Mouse (Mus musculus): Measurements from ENCODE around the gene Wnt11.

Wnt11 gene

DNA sequence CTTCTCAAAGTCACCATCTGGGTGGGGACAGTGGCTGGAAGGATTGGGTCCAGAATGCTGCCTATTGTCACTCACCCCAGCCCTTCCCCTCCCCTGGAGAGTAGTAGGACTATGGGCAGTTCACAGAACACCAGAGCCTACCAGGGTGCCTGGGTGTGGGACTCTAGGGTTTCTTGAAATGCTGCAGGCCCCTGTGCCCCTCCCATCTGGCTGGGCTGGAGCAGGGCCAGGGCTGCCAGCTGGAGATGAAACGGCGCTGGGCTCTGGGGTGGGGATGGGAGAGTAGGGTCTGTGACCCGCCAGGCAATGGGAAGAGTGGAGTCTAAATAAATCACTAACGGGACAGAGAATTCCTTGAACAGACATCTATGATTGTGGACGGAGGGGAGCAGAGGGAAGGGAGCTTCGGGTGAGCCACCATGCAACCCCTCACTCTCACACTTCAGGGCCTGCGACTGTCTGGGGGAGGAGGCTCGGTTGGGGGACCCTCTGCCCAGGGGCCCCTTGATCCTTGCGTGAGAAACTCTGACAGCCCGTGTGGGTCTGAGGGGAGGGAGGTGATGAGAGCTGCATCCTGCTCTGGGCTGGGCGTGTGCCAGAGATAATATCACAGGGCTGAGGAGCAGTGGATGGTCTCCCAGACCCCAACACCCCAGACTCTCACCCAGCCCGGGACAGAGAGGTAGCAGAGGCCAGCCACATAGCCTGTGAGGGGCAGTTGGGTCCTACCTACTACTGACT is 32.3 kb downstream of the Wnt11 start:
- DNase-seq (ENCODE audit: low spot score in 2 of 2): no peak

DNA sequence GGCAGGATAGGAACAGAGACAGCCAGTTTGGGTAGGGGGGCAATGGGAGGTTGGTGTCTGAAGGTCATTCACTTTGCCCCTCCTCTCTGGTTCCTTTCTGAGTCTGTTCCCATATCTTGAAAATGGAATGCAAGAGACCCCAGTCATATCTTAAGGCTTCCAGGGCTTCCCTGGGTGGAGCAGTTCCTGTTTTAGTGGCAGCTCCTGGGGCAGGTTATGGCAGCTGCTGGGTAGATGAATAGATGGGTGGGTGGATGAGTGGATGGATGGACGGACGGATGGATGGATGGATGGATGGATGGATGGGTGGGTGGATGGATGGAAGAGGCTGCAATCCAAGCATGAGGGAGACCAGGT is 32.9 kb downstream of the Wnt11 start:
- no peak for DNase-seq (ENCODE audit: low spot score in 2 of 2)

DNA sequence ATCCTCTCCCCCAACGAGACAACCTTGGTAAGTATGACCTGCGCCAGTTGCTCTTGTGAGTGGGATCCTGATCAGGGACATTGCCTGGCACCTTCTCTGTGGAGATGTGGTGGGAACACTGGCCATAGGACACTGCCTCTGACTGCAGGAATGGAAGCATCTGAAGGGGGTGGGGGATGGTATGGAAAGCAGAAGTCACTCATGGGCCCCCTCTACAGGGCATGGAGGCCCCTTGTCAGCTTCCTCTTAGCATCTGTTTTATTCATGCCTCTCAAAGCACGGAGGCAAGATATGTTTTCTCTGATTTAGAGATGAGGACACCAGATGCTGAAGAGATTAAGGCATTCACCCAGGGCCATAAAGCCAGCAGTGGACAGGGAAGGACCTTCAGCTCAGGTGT is 34.2 kb downstream of the Wnt11 start:
- no peak for DNase-seq (ENCODE audit: low spot score in 2 of 2)

DNA sequence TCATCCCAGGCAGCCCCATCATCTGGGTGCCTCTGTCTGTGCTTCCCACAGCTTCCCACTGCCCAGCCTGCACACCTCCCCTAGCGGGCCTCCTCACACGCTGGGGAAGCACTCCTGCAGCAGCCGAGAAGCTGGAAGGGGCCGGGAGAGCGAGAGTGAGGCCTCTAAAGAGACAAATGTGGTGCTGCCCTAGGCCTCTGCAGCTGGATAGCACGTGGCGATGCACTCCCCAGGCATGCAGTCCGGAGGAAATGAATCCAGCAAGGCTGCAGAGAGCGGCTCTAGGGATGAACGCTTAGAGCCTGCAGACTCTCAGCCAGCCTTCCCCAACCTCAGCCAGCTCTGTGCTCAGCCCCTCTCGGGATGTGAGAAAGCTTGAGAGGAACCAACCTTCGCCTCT is 35.9 kb downstream of the Wnt11 start:
- DNase-seq (ENCODE audit: low spot score in 2 of 2): no peak

DNA sequence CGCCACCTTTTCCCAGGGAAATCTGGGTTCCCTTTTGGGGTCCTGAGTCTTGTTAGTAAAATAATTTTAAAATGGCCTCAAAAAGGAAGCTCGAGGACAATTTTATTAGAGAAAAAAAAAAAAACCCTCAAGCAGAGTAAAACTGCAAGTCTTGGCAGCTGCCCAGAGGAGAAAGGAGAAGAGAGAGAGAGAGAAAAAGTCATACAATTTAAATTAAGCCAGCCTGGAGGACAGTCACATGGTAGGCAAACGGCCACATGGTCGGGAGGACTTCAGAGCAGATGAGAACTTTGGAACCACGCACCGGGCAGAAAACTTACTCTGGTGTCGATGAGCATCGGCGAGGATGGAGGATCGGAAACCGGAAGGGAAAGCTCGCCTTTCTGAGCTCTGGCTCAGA is 37.0 kb downstream of the Wnt11 start:
- DNase-seq (ENCODE audit: low spot score in 2 of 2): no peak

DNA sequence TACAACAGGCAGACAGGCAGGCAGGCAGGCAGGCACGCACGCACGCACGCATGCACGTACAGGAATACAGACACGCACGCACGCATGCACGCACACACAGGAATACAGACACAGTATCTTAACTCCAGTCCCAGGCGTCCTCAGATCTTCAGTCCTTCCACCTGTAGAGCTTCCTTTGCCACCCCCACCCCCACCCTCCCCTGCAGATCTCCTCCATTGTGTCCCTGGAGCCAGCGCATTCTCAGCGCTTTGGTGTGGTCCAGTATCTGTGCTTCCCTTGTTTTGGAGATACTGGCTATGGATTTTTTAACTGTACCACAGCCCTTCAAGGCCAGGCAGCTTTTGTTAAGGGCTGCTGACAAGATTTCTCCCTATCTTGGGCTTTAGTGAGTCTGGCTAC is 38.4 kb downstream of the Wnt11 start:
- DNase-seq (ENCODE audit: low spot score in 2 of 2): no peak

DNA sequence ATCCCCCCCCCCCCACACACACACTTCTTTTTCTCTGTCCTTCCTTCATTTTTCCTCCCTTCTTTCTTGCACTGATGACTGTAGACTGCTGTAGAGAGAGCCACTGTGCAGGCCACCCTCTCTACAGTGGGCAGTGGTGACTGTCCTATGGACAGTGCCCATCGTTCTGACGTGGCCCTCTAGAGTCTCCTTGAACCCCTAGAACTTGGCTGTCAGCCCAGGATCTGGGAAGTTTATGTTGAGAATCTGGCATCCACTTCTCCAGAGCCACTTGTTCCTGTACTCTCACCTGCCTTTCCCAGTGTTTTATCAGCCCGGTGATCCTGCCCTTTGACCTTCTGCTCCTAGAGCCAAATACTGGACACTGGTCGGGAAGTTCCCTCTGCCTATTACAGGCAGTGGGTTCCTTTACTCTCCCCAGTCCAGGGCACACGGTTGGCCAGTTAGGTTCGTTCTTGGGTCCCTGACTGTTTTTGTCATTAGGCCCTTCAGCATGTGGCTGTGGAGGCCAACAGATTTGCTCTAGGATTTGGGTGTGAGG is 39.6 kb downstream of the Wnt11 start:
- DNase-seq (ENCODE audit: low spot score in 2 of 2): no peak

DNA sequence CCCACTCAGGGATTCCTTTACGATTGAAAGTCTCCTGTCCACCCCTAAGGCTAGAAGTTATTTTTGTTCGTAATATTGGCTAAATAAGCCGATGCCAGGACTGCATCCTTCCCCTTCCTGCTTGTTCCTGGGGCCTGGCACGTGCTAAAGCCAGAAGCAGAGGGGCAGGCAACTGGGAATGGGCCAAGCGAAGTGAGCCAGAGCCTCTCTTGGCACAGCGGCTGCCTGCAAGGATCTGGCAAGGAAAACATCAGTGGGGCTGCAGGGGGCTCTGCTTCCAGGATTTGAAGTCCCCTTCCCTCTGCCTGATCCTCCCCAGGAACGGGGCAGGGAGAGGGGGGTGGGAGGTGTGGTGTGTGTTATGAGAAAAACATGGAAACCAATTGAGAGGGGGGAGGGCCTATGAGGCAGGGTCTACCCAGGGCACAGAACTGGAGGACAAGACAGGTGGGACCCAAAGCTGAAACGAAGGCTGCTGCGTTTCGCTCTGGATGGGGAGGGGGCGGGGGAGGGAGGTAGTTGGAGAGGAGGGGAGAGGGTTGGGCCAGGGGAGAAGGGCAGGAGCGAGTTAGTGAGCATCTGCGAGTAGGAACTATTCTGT is 40.6 kb downstream of the Wnt11 start:
- no peak for DNase-seq (ENCODE audit: low spot score in 2 of 2)

DNA sequence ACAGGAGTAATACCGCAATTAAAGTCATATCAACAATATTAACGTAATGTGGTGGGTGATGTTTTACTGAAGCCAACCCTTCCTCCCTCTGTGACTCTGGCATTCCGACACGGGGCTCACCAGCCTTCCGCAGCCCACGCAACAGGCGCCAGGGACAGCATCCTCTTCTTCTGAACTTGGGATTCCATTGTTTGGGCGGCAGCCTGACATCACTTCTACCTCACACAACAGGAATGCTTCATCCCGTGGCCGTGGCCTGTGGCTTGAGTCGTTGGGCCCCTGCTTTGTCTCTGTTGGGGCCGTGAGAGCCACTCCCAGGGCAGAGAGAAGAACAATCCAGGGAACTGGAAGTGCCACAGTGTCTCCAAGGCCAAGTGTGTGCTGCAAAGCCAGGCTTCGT is 41.2 kb downstream of the Wnt11 start:
- DNase-seq (ENCODE audit: low spot score in 2 of 2): no peak

DNA sequence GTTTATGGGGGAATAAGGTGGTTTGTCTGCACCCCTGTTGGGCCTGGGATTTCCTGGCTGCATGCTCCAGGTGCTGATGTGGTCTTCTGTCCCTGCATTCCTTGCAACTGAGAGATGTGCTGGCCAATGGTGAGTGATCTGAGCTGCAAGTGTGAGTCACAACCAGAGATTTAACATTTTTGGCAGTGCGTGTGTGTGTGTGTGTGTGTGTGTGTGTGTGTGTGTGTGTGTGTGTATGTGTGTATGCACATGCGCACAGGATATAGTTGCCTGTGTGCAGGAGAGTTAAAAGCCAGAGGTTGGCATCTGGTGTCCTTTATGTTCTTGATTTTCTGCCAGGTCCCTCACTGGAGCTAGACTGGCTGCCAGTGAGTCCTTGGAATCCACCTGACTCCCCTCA is 44.3 kb downstream of the Wnt11 start:
- DNase-seq (ENCODE audit: low spot score in 2 of 2): no peak

DNA sequence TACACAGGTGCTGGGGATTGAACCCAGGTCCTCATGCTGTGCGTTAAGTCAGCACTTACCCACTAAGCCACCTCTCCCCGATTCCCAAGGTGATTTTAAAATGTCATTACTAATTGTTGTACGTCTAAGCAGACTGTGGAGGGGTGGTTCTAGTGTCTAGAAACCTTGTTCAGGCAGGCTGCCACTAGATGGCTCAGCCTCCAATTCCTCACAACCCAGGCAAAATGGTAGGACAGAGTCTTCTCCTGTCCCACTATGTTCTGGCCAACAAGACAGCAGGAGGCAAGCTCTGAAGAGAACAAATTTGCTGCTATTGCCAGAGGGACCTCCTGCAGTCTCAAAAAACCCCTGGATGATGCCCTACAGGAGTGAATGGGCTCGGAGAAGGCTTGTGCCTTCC is 47.0 kb downstream of the Wnt11 start:
- DNase-seq (ENCODE audit: low spot score in 2 of 2): no peak

DNA sequence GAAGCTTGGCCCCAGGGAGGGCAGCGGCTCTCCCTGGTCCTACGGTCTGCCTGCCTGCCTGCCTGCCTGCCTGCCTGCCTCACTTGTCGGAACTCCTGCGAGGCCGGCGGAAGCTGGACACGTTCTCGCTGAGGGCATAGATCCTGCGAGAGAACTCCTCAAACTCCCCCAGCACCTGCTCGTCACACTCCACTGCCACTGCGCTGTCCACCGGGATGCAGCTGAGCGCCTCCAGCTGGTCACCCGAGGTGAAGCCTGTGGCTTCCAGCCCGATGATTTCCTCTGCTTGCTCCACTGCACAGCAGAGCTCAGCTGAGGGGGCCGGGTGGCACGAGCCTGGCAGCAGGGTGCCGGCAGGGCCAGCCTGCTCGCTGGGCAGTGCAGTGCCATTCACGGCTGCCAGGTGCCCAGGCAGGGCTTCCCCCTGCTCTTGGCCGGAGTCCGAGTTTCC is 52.9 kb downstream of the Wnt11 start:
- peak in 1 of 2 experiments; percentile 12 for DNase-seq (ENCODE audit: low spot score in 2 of 2)

DNA sequence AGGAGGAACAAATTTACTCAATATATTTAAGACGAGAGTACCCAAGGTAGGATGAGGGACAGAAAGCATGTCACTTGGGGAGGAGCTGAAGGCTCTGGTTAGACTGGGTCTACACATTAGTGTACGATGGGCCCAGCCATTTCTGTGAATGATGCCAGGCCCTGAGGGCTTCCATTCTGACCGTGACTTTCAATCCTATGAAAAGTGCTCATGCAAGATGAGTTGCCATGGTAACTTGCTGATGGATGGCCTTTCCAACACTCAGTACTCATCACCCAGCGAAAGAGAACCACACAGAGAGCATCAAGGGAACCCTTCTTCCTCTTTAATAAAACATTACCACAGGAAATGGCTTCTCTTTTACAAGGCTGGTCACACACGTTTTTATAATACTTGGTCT is 53.9 kb downstream of the Wnt11 start:
- no peak for DNase-seq (ENCODE audit: low spot score in 2 of 2)

DNA sequence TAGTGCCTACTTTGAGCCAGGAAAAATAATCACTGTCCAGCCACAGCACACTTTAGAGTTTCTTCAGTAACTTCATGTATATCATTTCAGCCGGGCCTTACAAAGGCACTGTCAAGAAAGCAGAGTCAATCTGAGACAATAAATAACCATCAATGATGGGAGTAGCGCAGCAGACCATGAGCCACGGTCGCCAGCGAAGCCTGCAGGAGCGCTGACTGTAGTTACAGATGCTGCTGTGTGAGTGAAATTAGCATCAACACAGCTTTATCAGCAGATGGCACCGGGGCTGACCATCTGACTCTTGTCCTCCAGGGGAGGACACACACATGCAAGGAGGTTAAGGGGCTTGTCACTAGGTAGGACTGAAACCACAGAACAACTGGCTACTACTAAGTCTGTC is 54.3 kb downstream of the Wnt11 start:
- no peak for DNase-seq (ENCODE audit: low spot score in 2 of 2)

DNA sequence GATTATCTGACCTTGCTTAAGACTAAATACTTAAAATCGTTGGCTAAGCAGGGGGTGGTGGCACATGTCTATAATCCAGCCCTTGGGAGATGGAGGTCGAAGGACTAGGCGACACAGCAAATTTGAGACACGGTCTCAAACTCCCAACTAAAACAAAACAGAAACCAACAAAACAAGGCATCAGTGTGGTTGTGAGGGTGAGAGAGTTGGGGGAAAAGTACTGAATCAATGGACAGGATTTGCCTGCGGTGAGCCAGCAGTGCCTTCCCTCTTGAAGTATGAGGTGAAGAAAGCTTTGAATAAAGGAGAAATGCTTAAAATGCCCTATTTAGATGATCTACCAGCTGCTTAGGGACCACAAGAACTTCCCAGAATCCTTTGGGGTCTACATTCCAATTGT is 58.2 kb downstream of the Wnt11 start:
- DNase-seq (ENCODE audit: low spot score in 2 of 2): no peak

DNA sequence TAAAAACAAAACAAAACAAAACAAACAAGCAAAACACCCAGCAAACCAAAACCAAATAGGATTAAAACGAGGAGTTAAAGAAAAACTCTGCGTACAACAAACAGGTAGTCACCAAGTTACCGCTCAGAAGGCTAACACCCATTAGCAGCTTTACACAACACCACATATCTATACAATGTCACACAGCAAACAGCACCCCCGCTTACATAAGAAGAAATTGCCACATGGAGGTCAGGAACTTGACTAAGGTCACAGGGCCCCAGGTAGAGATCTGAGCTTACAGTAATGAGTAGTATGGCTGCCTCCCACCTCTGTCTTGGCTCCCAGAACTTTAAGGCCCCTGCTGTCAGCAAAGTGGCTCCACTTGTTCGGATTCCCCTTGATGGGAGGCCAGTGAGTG is 59.4 kb downstream of the Wnt11 start:
- DNase-seq (ENCODE audit: low spot score in 2 of 2): no peak

DNA sequence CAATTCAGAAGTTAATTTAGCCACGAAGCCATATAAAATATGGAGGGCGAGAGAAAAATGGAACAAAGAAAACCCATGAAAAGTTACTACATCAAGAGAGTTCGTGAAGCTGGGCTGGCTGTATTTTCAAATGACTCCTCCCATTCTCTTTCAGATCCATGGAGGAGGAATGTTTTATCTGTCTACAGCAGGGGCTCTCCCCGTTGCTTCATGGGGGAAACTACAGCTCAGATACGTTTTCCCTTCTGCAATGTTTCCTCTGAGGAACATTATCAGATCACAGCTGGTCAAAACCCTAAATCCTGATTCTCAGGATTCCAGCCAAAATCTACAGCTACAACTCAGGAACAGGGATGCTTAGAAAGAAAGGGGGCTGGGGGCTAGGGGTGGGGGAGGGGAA is 59.9 kb downstream of the Wnt11 start:
- DNase-seq (ENCODE audit: low spot score in 2 of 2): no peak

DNA sequence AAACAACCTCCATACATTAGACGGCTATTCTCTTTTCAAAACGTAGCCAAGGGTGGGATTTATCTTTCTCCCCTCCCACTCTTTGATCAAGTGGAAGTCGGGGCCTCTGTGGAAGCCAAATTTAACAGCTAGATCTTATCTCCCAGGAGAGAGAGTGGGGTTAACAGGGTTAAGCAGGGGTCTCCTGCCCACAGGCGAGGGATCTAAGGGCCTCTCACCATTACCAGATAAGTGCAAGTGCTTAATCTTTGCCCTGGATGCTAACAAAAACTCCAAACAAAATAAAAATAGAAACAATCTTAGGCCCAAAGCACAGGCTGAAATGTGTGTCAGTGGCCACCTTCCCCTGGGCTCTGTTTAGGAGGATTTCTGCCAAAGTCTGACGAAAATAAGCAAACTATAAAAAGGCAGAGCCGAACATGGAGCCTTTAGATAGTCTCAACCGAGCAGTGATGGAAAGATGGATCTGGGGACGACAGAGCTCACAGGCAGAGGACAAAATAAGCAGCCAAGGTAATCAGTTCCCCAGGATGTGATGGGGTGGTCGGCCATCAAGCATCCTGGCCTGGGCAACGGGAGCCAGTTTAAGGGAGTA is 60.7 kb downstream of the Wnt11 start:
- DNase-seq (ENCODE audit: low spot score in 2 of 2): no peak

DNA sequence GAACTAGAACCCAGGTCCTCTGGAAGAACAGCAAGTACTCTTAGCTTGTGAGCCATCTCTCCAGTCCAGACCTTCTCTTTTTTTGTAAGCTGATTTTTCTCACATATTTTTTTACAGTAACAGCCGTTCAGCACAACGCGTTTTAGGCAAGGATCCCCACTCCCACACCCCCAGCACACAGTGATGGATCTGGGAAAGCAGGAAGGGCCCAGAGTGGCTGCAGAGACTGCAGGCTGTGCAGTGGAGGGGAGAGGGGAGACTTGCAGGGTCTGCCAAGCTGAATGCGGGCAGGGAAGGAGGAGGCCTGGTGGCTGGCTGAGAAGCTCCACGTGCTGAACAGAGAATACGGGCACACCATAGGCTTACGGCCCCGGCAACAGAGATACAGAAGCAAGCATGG is 62.4 kb downstream of the Wnt11 start:
- no peak for DNase-seq (ENCODE audit: low spot score in 2 of 2)

DNA sequence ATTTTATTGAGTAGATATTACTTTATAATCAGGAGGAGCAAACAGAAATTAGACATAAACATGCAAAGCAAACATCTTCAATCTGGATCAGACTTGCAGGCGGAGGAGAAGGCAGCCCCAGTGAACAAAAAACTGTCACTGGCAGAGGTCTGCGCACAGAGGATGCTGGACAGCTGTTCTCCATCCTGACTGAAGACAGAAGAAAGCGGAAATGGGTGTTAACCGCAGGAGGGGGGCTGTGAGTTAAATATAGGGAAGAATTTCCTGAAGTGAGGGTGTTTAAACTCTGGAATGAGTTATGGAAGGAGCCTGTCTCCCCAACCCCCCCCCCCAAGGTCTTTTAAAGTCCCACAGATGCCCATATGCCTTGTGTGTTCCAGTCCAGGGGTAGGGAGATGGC is 64.9 kb downstream of the Wnt11 start:
- DNase-seq (ENCODE audit: low spot score in 2 of 2): no peak

DNA sequence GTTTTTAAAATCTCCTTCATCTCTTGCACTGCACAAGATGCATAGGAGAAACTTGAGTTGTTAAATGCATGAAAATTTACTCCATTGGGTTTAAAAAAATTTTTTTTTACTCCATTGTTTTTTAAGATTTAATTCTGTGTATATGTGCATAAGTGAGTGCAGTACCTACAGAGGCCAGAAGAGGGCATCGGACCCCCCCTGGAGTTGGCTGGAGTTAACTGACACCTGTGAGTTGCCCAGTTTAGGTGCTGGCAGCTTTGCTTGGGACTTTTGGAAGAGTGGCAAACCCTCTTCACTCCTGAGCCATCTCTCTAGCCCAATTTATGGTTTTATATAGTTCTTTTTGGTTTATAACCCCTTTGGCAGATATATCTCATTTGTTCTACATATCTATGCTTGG is 66.2 kb downstream of the Wnt11 start:
- DNase-seq (ENCODE audit: low spot score in 2 of 2): no peak

DNA sequence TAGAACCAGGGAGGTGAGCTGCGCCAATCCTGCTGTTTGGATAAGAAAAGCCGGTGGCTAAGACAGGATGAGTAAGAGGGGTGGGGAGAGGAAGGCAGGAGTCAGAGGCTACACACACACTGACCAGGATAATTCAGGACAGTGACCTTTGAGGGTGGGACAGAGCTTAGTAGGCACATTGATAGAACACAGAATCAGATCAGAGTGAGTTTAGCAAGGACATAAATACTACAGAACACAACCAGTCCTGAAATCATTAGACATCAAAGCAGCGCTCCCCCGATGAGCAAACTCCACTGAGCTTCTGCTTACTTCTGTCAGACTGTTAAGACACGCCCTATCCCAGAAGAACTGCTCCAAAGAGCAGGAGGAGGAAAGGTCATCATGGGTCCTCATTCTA is 69.0 kb downstream of the Wnt11 start:
- no peak for DNase-seq (ENCODE audit: low spot score in 2 of 2)

Data from spleen, postnatal 14 days (tissue).